In the genomic region with DNA sequence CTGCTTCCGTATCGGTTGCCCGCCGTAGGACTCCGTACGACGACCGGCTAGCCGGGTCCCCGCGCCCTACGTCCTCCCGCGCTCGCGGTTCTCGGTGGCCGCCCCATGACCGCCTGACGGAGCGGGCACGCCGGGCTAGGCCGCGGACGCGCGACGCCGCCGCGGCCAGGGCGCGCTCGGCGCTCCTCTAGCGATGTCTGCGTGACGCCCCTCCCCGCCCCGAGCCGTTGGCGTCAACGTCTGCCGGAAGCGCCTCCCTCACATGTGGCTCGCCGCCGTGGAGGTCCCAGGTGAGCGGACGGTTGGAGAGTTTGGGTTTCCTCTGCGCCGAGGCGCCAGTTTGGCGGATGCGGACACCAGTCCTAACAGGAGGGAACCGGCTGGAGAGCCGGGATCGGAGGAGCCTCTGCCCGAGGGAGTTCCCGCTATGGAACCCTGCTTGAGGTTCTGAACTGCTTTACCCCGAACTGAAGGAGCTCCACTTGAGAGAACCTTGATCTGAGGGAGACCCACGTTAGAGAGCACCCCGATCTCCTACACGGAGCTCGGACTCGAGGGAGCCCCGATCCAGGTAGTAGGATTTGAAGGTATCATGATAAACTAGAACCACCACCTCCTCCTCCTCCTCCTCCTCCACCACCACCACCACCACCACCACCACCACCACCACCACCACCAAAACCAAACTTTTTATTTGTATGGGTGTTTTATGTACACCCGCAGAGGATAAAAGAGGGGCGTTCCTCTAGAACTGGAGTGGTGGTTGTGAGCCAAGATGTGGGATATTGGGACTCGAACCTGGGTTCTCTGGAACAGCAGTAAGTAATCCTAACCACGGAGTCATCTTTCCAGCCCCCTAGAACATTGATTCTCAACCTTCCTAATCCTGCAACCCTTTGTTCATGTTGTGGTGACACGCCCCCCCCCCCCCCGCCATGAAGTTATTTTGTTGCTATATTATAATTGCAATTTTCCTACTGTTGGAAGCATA, we compare ENCODE assay signal across 8 mouse cellular contexts. TPM values are rescaled to one million over a fixed set of nuclear protein-coding genes. Genes with fewer than 3 reads are reported as not detected.
A peak's percentile ranks its signal among the peaks of the same experiment; 100 is the strongest.
DNase-seq lines count a peak whose midpoint lies in the region; ATAC-seq and TF ChIP-seq lines count a peak whose summit lies in the region.

Taf5l (minus strand) TSS at position 161 of the 991 bp plus-strand sequence.
Urb2 (plus strand) TSS at position 272 of the 991 bp plus-strand sequence.

- peak within 1 kb of the TSS; percentile 98 for H3K9ac ChIP-seq in MEL (ENCODE audit: control insufficient read depth, low read depth, low read length, poor library complexity, severe bottlenecking)
- peak within 1 kb of the TSS; percentile 78 for H3K9ac ChIP-seq in forebrain, embryonic 16.5 days (replicated peaks; ENCODE audit: low read depth, low read length)
- peak within 1 kb of the TSS; percentile 73 for H3K9ac ChIP-seq in neural tube, embryonic 15.5 days (replicated peaks)

- H3K4me2 ChIP-seq in forebrain, embryonic 16.5 days (ENCODE audit: low read length) = peak within 1 kb of the TSS; percentile 61
- peak within 1 kb of the TSS; percentile 79 for H3K4me2 ChIP-seq in neural tube, embryonic 15.5 days

- no peaks in the 10 kb centered on the region for H3K9me3 ChIP-seq in MEL (replicated peaks; ENCODE audit: insufficient read depth, low read length)
- H3K9me3 ChIP-seq in forebrain, embryonic 16.5 days (ENCODE audit: control insufficient read depth, low read length) = no peaks in the 10 kb centered on the region
- H3K9me3 ChIP-seq in neural tube, embryonic 15.5 days (replicated peaks) = no peaks in the 10 kb centered on the region

- peak; percentile 77 to 82 for TF ChIP-seq POLR2A in MEL (IDR thresholded peaks at IDR 0.05; ENCODE audit: control insufficient read depth in 1 of 2, insufficient read depth in 1 of 2, low read depth in 1 of 2, low read length in 2 of 2, poor library complexity in 1 of 2)
- peak; percentile 55; the same call in 1 of the 2 replicates for TF ChIP-seq POLR2A in lung, adult 2 months (IDR thresholded peaks at IDR 0.05; ENCODE audit: borderline replicate concordance, extremely low read depth, low read depth, low read length)

- peak within 1 kb of the TSS; percentile 89 for H3K27ac ChIP-seq in MEL (ENCODE audit: control insufficient read depth, low read depth, low read length)
- peak within 1 kb of the TSS; percentile 91 for H3K27ac ChIP-seq in forebrain, embryonic 16.5 days (ENCODE audit: low read length)
- H3K27ac ChIP-seq in layer of hippocampus, adult 2 months = peak within 1 kb of the TSS; percentile 98
- peak within 1 kb of the TSS; percentile 93 for H3K27ac ChIP-seq in neural tube, embryonic 15.5 days (replicated peaks)

- peak within 1 kb of the TSS; percentile 96 to 100 for H3K4me3 ChIP-seq in MEL (ENCODE audit: control insufficient read depth in 1 of 2, insufficient read depth in 1 of 2, low read depth in 2 of 2, low read length in 2 of 2)
- peak within 1 kb of the TSS; percentile 59 for H3K4me3 ChIP-seq in forebrain, embryonic 16.5 days (replicated peaks; ENCODE audit: low read length)
- H3K4me3 ChIP-seq in layer of hippocampus, adult 2 months = peak within 1 kb of the TSS; percentile 87
- H3K4me3 ChIP-seq in lung, adult 2 months (replicated peaks; ENCODE audit: extremely low read depth, low read depth, low read length) = peak within 1 kb of the TSS; percentile 76
- H3K4me3 ChIP-seq in neural tube, embryonic 15.5 days (replicated peaks) = peak within 1 kb of the TSS; percentile 89

- DNase-seq in MEL (ENCODE audit: low read depth, low spot score) = peak; percentile 94
- peak; percentile 92 to 97 for DNase-seq in cerebellum, adult 18-20 months
- DNase-seq in heart, postnatal 36 days = peak; percentile 93 to 97
- peak; percentile 88 to 93 for DNase-seq in layer of hippocampus, adult 2 months (ENCODE audit: low spot score in 2 of 2)
- peak; percentile 94 for DNase-seq in lung, adult 2 months
- DNase-seq in testis, postnatal 10 days (ENCODE audit: low spot score) = peak; percentile 96

- H3K4me1 ChIP-seq in MEL (ENCODE audit: control insufficient read depth in 1 of 2, insufficient read depth in 2 of 2, low read length in 2 of 2) = peaks cover 9 to 27% of the 10 kb centered on the region in 2 experiments
- peaks cover 24% of the 10 kb centered on the region for H3K4me1 ChIP-seq in forebrain, embryonic 16.5 days (replicated peaks; ENCODE audit: control insufficient read depth, insufficient read depth, low read length)
- peaks cover 6% of the 10 kb centered on the region for H3K4me1 ChIP-seq in lung, adult 2 months (ENCODE audit: control insufficient read depth, insufficient read depth, low read length)
- peaks cover 41% of the 10 kb centered on the region for H3K4me1 ChIP-seq in neural tube, embryonic 15.5 days

- no peaks in the 10 kb centered on the region for H3K27me3 ChIP-seq in MEL (ENCODE audit: control insufficient read depth in 1 of 2, insufficient read depth in 2 of 2, low read length in 2 of 2)
- no peaks in the 10 kb centered on the region for H3K27me3 ChIP-seq in forebrain, embryonic 16.5 days (replicated peaks; ENCODE audit: control insufficient read depth, insufficient read depth, low read length)
- H3K27me3 ChIP-seq in neural tube, embryonic 15.5 days (replicated peaks) = no peaks in the 10 kb centered on the region

- H3K36me3 ChIP-seq in MEL (ENCODE audit: control insufficient read depth in 1 of 2, insufficient read depth in 2 of 2, low read length in 2 of 2) = peaks cover 31 to 47% of the 10 kb centered on the region in 2 experiments
- peaks cover 2% of the 10 kb centered on the region for H3K36me3 ChIP-seq in forebrain, embryonic 16.5 days (ENCODE audit: control insufficient read depth, insufficient read depth)
- H3K36me3 ChIP-seq in neural tube, embryonic 15.5 days = peaks cover 20% of the 10 kb centered on the region

- peak; percentile 95 for ATAC-seq in forebrain, embryonic 16.5 days
- peak; percentile 95 for ATAC-seq in neural tube, embryonic 15.5 days (ENCODE audit: low FRiP score)

- no peak for TF ChIP-seq RAD21 in MEL (IDR thresholded peaks at IDR 0.05; ENCODE audit: low read depth, low read length)

- intact Hi-C loops in heart, postnatal 36 days (cut with DNase I) = loop anchor here (2.0 kb wide), 2 partner anchors 39 to 73 kb away; partner anchors contain the start of genes Abcb10 and Nup133

- peaks cover 71% of the 10 kb centered on the region for H3K79me2 ChIP-seq in MEL (ENCODE audit: control insufficient read depth, insufficient read depth, low read length, poor library complexity)

- under 1% methylated on average over 65 of the region's 74 CpGs for WGBS in forebrain, embryonic 16.5 days
- WGBS in lung, adult 2 months = under 1% methylated on average over 74 of the region's 74 CpGs
- WGBS in neural tube, embryonic 15.5 days = under 1% methylated on average over 70 of the region's 74 CpGs

- TF ChIP-seq CTCF in MEL (IDR thresholded peaks at IDR 0.05 in 2 of 3, conservative IDR thresholded peaks at IDR 0.05 in 1 of 3; ENCODE audit: control insufficient read depth in 1 of 3, insufficient read depth in 1 of 3, low read depth in 2 of 3, low read length in 3 of 3, poor library complexity in 1 of 3, severe bottlenecking in 1 of 3) = no peak
- no peak for TF ChIP-seq CTCF in layer of hippocampus, adult 2 months (conservative IDR thresholded peaks at IDR 0.05)
- no peak for TF ChIP-seq CTCF in lung, adult 2 months (IDR thresholded peaks at IDR 0.05; ENCODE audit: insufficient read depth, low read length)

- peak in 1 of 2 experiments; percentile 81; a peak in 2 of 4 replicates for TF ChIP-seq EP300 in MEL (IDR thresholded peaks at IDR 0.05; ENCODE audit: low read depth in 1 of 2, low read length in 2 of 2)

TF ChIP-seq in MEL, 35 proteins besides CTCF, POLR2A, EP300 and RAD21 (continues in another document):
- TF ChIP-seq SIN3A (IDR thresholded peaks at IDR 0.05; ENCODE audit: low read length) (peak; percentile 98), USF2 (IDR thresholded peaks at IDR 0.05; ENCODE audit: borderline replicate concordance in 1 of 2, insufficient read depth in 1 of 2, low read depth in 1 of 2, low read length in 2 of 2) (no peak), HCFC1 (IDR thresholded peaks at IDR 0.05; ENCODE audit: low read depth, low read length) (peak; percentile 88), NELFE (IDR thresholded peaks at IDR 0.05; ENCODE audit: low read depth, low read length) (peak; percentile 86), NRF1 (IDR thresholded peaks at IDR 0.05; ENCODE audit: insufficient read depth, low read depth, low read length, poor library complexity, severe bottlenecking) (0 out of 2 replicates have a peak, but pooled peaks have one; percentile 18), MAX (IDR thresholded peaks at IDR 0.05; ENCODE audit: low read length) (peak; percentile 93), RCOR1 (IDR thresholded peaks at IDR 0.05; ENCODE audit: low read depth, low read length) (no peak), KAT2A (conservative IDR thresholded peaks at IDR 0.05; ENCODE audit: low read depth, low read length) (no peak; the same call in 1 of the 2 replicates), MYB (IDR thresholded peaks at IDR 0.05; ENCODE audit: low read depth, low read length) (peak; percentile 100), SMC3 (IDR thresholded peaks at IDR 0.05; ENCODE audit: low read depth, low read length) (no peak), POLR2AphosphoS2 (IDR thresholded peaks at IDR 0.05; ENCODE audit: low read length) (peak; percentile 84; the same call in 1 of the 2 replicates), BHLHE40 (IDR thresholded peaks at IDR 0.05; ENCODE audit: borderline replicate concordance, low read depth, low read length) (no peak), TAL1 (IDR thresholded peaks at IDR 0.05; ENCODE audit: low read length) (no peak)

RNA-seq across cellular contexts. Expression of gene Taf5l, which starts in this region (rescaled TPM):
- total RNA-seq in MEL (2012; rRNA removed) = 85.9 and 86.3 TPM in 2 replicates
- 10 to 100 TPM in 1 of 2 experiments, not detected in 1; 88.4 TPM for polyA plus RNA-seq in MEL (2012; ENCODE audit: insufficient read depth in 1 of 2, insufficient read length in 2 of 2, low read depth in 1 of 2, low replicate concordance in 2 of 2, missing spikeins in 1 of 2)
- polyA plus RNA-seq in forebrain, embryonic 16.5 days (2015; fragmentation: Nextera tagmentation; extraction: Ambion mirVana) = 27.1 and 30.0 TPM in 2 replicates
- 10 to 100 TPM; 13.8 to 14.0 TPM for total RNA-seq in heart, postnatal 36 days (2021)
- 10 to 100 TPM; 21.1 to 21.9 TPM for total RNA-seq in layer of hippocampus, adult 2 months (2021)
- polyA plus RNA-seq in lung, adult 2 months (2012; rRNA removed) = 22.7 and 26.0 TPM in 2 replicates
- polyA plus RNA-seq in neural tube, embryonic 15.5 days (2015; fragmentation: Nextera tagmentation; extraction: Ambion mirVana) = 21.5 and 27.4 TPM in 2 replicates

RNA-seq across cellular contexts. Expression of gene Urb2, which starts in this region (rescaled TPM):
- total RNA-seq in MEL (2012; rRNA removed) = 39.7 and 40.1 TPM in 2 replicates
- polyA plus RNA-seq in MEL (2012; ENCODE audit: insufficient read depth in 1 of 2, insufficient read length in 2 of 2, low read depth in 1 of 2, low replicate concordance in 2 of 2, missing spikeins in 1 of 2) = 10 to 100 TPM; 31.6 to 82.4 TPM
- polyA plus RNA-seq in forebrain, embryonic 16.5 days (2015; fragmentation: Nextera tagmentation; extraction: Ambion mirVana) = 4.3 and 4.6 TPM in 2 replicates
- total RNA-seq in heart, postnatal 36 days (2021) = 1 to 10 TPM; 6.3 TPM
- total RNA-seq in layer of hippocampus, adult 2 months (2021) = 10 to 100 TPM; 11.2 to 12.3 TPM
- polyA plus RNA-seq in lung, adult 2 months (2012; rRNA removed) = 3.1 and 4.3 TPM in 2 replicates
- polyA plus RNA-seq in neural tube, embryonic 15.5 days (2015; fragmentation: Nextera tagmentation; extraction: Ambion mirVana) = 3.1 and 4.6 TPM in 2 replicates

Comparison
In these comparisons a context has a peak if more than half of its experiments do, and no peak if none do; other contexts are left out.
1. Peak in every context shown above with its lines: DNase-seq, ATAC-seq, H3K4me3 ChIP-seq and H3K27ac ChIP-seq.